Mouse (Mus musculus): ENCODE measurements at regions not wholly inside any gene's neighbourhood (a gene's known extent, or its start where the extent isn't known, plus 50 kb on each side); places are given as distances from the start of the nearest gene placed in this dataset.

DNA sequence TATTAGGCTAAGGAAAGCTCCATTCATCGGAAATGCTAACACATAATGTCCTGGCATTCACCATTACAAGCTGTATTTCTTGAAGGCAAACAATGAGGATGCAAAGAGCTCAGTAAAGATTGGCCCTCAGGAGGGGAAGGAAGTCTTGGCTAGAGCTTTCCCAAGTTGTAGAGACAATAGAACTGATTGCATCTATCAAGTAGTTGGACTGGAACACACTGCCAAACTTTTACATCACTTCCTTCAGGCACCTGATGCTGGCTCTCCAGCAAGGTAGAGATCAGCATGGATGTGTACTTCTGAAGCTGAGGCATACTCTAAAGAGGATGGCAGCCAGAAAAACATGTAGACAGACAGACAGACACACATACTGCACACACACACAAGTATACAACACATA lies 234.9 kb upstream of the Tbl1xr1 start:
- TF ChIP-seq CTCF (conservative IDR thresholded peaks at IDR 0.05; ENCODE audit: insufficient read depth, insufficient read length, low read depth, low read length): no peak
- TF ChIP-seq POLR2A (IDR thresholded peaks at IDR 0.05; ENCODE audit: low read depth, low read length): no peak

Data from kidney, adult 2 months (tissue).